Mouse (Mus musculus): ENCODE results near the gene Klc3. TPM values are rescaled to one million over a fixed set of nuclear protein-coding genes. Genes with fewer than 3 reads are reported as not detected.

Klc3 gene
- polyA plus RNA-seq, 1 experiment from 2014 or later = 8.9 TPM

DNA sequence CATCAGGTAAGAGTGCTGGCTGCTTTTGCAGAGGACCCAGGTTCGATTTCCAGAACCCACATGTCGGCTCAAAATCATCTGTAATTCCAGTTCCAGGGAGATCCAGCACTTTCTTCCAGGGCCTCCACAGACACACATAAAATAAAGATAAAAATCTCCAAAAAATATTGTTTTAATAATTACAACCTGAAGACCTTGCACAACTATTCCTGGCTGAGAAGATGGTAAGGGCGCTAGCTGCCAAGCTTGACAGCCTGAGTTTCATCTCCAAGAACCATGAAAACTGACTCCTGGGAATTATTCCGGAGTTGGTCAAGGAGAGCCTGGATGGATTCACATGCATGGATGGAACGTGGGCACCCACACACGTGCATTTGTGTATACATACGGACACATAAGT is 572 bp upstream of the Klc3 start, which contains the start of gene Ckm:
Gene Ckm (plus strand): TSS at position 301 of the 400 bp plus-strand sequence.
- H3K27me3 ChIP-seq (ENCODE audit: control insufficient read depth, insufficient read depth, low read length) = 0 out of 2 replicates have a peak, but pooled peaks cover 4% of the 10 kb centered on the region
- H3K9ac ChIP-seq (replicated peaks; ENCODE audit: low read depth, low read length) = peak within 1 kb of the TSS; percentile 41

DNA sequence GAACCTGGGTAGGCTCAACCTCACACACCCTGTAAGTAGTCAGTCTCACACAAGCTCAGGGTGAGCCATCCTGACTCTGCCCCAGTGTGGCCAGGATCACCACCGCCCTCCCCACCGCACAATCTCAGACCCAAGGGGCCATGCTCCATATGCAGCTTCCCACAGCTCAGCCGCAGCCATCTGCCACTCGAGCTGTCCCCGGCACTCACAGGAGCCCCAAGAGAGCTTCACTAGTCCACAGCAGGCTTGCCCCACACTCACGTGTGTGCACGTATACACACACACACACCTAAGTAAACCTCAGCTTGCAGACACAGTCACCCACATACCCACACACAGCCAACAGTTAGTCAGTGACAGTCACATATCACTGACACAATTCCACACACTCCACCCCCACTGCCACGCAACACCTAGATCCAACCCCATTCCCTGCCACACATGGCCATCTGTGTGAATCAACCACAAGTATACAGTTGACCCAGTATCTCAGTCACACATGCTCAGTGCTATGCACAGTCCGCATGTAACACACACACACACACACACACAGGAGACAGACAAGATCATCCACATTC is 1.3 kb downstream of the Klc3 start:
- Histone ChIP-seq H3K4me1 (ENCODE audit: control insufficient read depth, insufficient read depth, low read length) (0 out of 2 replicates have a peak, but pooled peaks cover 6% of the 10 kb centered on the region), H3K27me3 (ENCODE audit: control insufficient read depth, insufficient read depth, low read length) (0 out of 2 replicates have a peak, but pooled peaks cover 4% of the 10 kb centered on the region), H3K36me3 (ENCODE audit: control insufficient read depth, insufficient read depth, low read length) (no peaks in the 10 kb centered on the region), H3K4me2 (replicated peaks; ENCODE audit: low read depth, low read length) (no peak overlapping the region), H3K4me3 (ENCODE audit: low read depth, low read length) (no peak overlapping the region), H3K9me3 (ENCODE audit: control insufficient read depth, low read depth, low read length) (no peaks in the 10 kb centered on the region), H3K9ac (replicated peaks; ENCODE audit: low read depth, low read length) (no peak overlapping the region), H3K27ac (ENCODE audit: low read length) (no peak overlapping the region)
- no peak for ATAC-seq (ENCODE audit: insufficient number of reproducible peaks, insufficient read depth, low FRiP score, low read depth)
- WGBS = 84% methylated on average over 9 of the region's 9 CpGs

More for the DNA sequence above, 572 bp upstream of the Klc3 start, which contains the start of gene Ckm:
- WGBS = 50% methylated on average over 7 of the region's 7 CpGs
- Histone ChIP-seq H3K27ac (ENCODE audit: low read length) (no peak within 1 kb of the TSS), H3K4me1 (ENCODE audit: control insufficient read depth, insufficient read depth, low read length) (0 out of 2 replicates have a peak, but pooled peaks cover 4% of the 10 kb centered on the region), H3K36me3 (ENCODE audit: control insufficient read depth, insufficient read depth, low read length) (no peaks in the 10 kb centered on the region), H3K4me2 (replicated peaks; ENCODE audit: low read depth, low read length) (peak within 1 kb of the TSS; percentile 77), H3K9me3 (ENCODE audit: control insufficient read depth, low read depth, low read length) (no peaks in the 10 kb centered on the region), H3K4me3 (ENCODE audit: low read depth, low read length) (peak within 1 kb of the TSS; percentile 56)
- ATAC-seq (ENCODE audit: insufficient number of reproducible peaks, insufficient read depth, low FRiP score, low read depth) = no peak

- WGBS = 92% methylated on average over 4 of the region's 4 CpGs
- ATAC-seq (ENCODE audit: insufficient number of reproducible peaks, insufficient read depth, low FRiP score, low read depth) = no peak
- H3K36me3 ChIP-seq (ENCODE audit: control insufficient read depth, insufficient read depth, low read length) = no peaks in the 10 kb centered on the region
- no peak overlapping the region for H3K9ac ChIP-seq (replicated peaks; ENCODE audit: low read depth, low read length)
- H3K4me2 ChIP-seq (replicated peaks; ENCODE audit: low read depth, low read length) = no peak overlapping the region
- H3K4me1 ChIP-seq (ENCODE audit: control insufficient read depth, insufficient read depth, low read length) = 0 out of 2 replicates have a peak, but pooled peaks cover 6% of the 10 kb centered on the region
- no peak overlapping the region for H3K4me3 ChIP-seq (ENCODE audit: low read depth, low read length)
- H3K9me3 ChIP-seq (ENCODE audit: control insufficient read depth, low read depth, low read length) = no peaks in the 10 kb centered on the region
- H3K27me3 ChIP-seq (ENCODE audit: control insufficient read depth, insufficient read depth, low read length) = 0 out of 2 replicates have a peak, but pooled peaks cover 4% of the 10 kb centered on the region
- H3K27ac ChIP-seq (ENCODE audit: low read length) = no peak overlapping the region
Measured at GRCm38 (mm10) chr7:19400946-19401345, 3.0 kb downstream of the Klc3 start.

DNA sequence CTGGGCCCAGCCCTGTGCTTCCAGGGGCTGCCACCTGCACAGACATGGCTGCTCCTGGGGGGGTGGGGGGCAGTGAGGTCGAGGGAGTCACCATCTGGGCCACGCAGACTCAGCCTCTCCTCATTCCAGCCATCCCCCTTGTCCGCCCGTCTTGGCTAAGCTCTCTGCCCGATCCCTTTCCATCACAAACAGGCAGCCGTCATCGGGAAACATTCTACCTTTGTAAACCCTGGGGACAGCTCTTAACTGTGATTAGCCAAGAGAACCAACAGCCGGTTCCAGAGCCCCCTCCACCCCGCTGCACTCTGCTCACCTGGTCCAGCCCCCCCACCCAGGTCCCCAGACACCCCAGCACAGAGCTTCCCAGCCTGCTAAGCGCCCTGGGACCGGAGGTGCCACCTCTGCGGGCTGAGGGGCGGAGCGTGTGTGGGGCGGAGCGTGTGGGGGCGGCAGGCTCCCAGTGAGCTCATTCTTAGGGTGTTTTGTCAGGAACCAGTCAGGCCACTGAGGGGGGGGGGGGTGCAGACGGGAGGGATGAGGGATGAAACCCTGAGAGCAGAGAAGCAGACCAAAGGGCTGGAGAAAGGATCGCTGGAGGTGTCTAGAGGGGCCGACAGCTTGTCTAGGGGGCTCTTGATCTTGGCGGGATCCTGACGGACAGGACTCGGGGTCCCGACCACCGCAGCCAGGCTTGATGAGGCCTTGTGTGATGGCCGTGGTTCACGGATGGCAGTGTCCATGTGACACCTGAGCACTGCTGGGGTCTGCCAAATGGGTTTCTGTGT is 4.2 kb downstream of the Klc3 start:
- 2% methylated on average over 26 of the region's 27 CpGs for WGBS
- Histone ChIP-seq H3K27me3 (ENCODE audit: control insufficient read depth, insufficient read depth, low read length) (0 out of 2 replicates have a peak, but pooled peaks cover 4% of the 10 kb centered on the region), H3K36me3 (ENCODE audit: control insufficient read depth, insufficient read depth, low read length) (peaks cover 7% of the 10 kb centered on the region; the same call in 1 of the 2 replicates), H3K4me3 (ENCODE audit: low read depth, low read length) (peak overlapping the region; percentile 26), H3K4me1 (ENCODE audit: control insufficient read depth, insufficient read depth, low read length) (0 out of 2 replicates have a peak, but pooled peaks cover 6% of the 10 kb centered on the region), H3K9me3 (ENCODE audit: control insufficient read depth, low read depth, low read length) (no peaks in the 10 kb centered on the region), H3K27ac (ENCODE audit: low read length) (0 out of 2 replicates have a peak overlapping the region, but pooled peaks have one; percentile 15), H3K4me2 (replicated peaks; ENCODE audit: low read depth, low read length) (peak overlapping the region; percentile 55), H3K9ac (replicated peaks; ENCODE audit: low read depth, low read length) (peak overlapping the region; percentile 6; the same call in 1 of the 2 replicates)
- peak; percentile 57 for ATAC-seq (ENCODE audit: insufficient number of reproducible peaks, insufficient read depth, low FRiP score, low read depth)

DNA sequence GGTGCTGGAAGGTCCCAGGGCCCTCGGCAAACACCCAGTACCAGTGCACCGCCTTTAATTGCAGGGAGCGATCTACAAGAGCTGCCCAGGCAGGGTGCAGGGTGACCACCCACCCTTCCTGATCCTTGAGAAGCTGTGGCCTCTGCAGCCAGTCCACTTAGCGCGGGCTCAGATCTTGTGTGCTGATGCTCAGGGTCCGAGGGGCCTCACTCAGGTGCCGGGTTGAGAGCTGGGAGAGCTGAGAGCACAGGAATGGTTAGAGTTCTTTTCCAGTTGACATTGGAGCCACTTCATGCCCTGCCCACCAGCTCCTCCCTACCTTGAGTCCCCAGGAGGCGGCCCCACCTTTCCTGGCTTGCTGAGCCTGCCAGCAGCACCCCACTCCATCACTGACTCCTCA is 9.4 kb downstream of the Klc3 start:
- no peak overlapping the region for H3K9ac ChIP-seq (replicated peaks; ENCODE audit: low read depth, low read length)
- no peak for ATAC-seq (ENCODE audit: insufficient number of reproducible peaks, insufficient read depth, low FRiP score, low read depth)
- H3K4me2 ChIP-seq (replicated peaks; ENCODE audit: low read depth, low read length) = no peak overlapping the region
- peaks cover 52% of the 10 kb centered on the region for H3K36me3 ChIP-seq (ENCODE audit: control insufficient read depth, insufficient read depth, low read length)
- WGBS = 82% methylated on average over 8 of the region's 8 CpGs
- H3K4me3 ChIP-seq (ENCODE audit: low read depth, low read length) = no peak overlapping the region
- no peaks in the 10 kb centered on the region for H3K9me3 ChIP-seq (ENCODE audit: control insufficient read depth, low read depth, low read length)
- no peak overlapping the region for H3K27ac ChIP-seq (ENCODE audit: low read length)
- H3K4me1 ChIP-seq (ENCODE audit: control insufficient read depth, insufficient read depth, low read length) = 0 out of 2 replicates have a peak, but pooled peaks cover 2% of the 10 kb centered on the region
- no peaks in the 10 kb centered on the region for H3K27me3 ChIP-seq (ENCODE audit: control insufficient read depth, insufficient read depth, low read length)

GRCm38 (mm10) chr7:19388699-19389413 is 15.0 kb downstream of the Klc3 start:
- Histone ChIP-seq H3K4me2 (replicated peaks; ENCODE audit: low read depth, low read length) (no peak overlapping the region), H3K27ac (ENCODE audit: low read length) (no peak overlapping the region), H3K9ac (replicated peaks; ENCODE audit: low read depth, low read length) (no peak overlapping the region), H3K27me3 (ENCODE audit: control insufficient read depth, insufficient read depth, low read length) (no peaks in the 10 kb centered on the region), H3K4me1 (ENCODE audit: control insufficient read depth, insufficient read depth, low read length) (no peaks in the 10 kb centered on the region), H3K4me3 (ENCODE audit: low read depth, low read length) (no peak overlapping the region), H3K9me3 (ENCODE audit: control insufficient read depth, low read depth, low read length) (no peaks in the 10 kb centered on the region), H3K36me3 (ENCODE audit: control insufficient read depth, insufficient read depth, low read length) (peaks cover 81% of the 10 kb centered on the region)
- ATAC-seq (ENCODE audit: insufficient number of reproducible peaks, insufficient read depth, low FRiP score, low read depth) = no peak
- 81% methylated on average over 10 of the region's 10 CpGs for WGBS

DNA sequence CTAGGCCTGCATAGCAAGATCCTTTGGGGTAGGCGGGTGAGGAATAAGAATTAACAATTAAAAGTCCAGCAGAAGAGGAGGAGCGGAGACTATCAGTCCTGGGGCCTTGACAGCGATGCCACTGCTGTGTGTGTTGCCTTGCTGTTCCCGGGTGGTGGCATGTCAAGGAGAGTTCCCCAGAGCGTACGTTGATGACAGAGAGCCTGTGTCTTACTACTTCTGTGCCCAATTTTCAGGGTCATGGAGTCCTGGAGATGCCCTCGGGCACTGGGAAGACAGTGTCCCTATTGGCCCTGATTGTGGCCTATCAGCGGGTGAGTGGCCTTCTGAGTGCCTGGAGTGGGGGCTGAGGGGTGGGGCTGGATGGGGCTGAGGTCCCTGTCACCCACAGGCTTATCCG is 20.2 kb downstream of the Klc3 start:
- no peaks in the 10 kb centered on the region for H3K9me3 ChIP-seq (ENCODE audit: control insufficient read depth, low read depth, low read length)
- peaks cover 38% of the 10 kb centered on the region for H3K36me3 ChIP-seq (ENCODE audit: control insufficient read depth, insufficient read depth, low read length)
- no peak overlapping the region for H3K4me3 ChIP-seq (ENCODE audit: low read depth, low read length)

GRCm38 (mm10) chr7:19382166-19382541 is 21.8 kb downstream of the Klc3 start:
- no peak overlapping the region for H3K27ac ChIP-seq (ENCODE audit: low read length)
- no peaks in the 10 kb centered on the region for H3K27me3 ChIP-seq (ENCODE audit: control insufficient read depth, insufficient read depth, low read length)
- ATAC-seq (ENCODE audit: insufficient number of reproducible peaks, insufficient read depth, low FRiP score, low read depth) = peak; percentile 64; the same call in 1 of the 2 replicates
- H3K9me3 ChIP-seq (ENCODE audit: control insufficient read depth, low read depth, low read length) = no peaks in the 10 kb centered on the region
- peak overlapping the region; percentile 86 for H3K4me2 ChIP-seq (replicated peaks; ENCODE audit: low read depth, low read length)
- under 1% methylated on average over 37 of the region's 37 CpGs for WGBS
- peaks cover 8% of the 10 kb centered on the region for H3K4me1 ChIP-seq (ENCODE audit: control insufficient read depth, insufficient read depth, low read length)
- H3K9ac ChIP-seq (replicated peaks; ENCODE audit: low read depth, low read length) = peak overlapping the region; percentile 71
- H3K4me3 ChIP-seq (ENCODE audit: low read depth, low read length) = peak overlapping the region; percentile 96
- peaks cover 26% of the 10 kb centered on the region for H3K36me3 ChIP-seq (ENCODE audit: control insufficient read depth, insufficient read depth, low read length)

More for the DNA sequence above, 20.2 kb downstream of the Klc3 start:
- Histone ChIP-seq H3K27ac (ENCODE audit: low read length) (no peak overlapping the region), H3K9ac (replicated peaks; ENCODE audit: low read depth, low read length) (no peak overlapping the region), H3K4me2 (replicated peaks; ENCODE audit: low read depth, low read length) (no peak overlapping the region), H3K27me3 (ENCODE audit: control insufficient read depth, insufficient read depth, low read length) (no peaks in the 10 kb centered on the region), H3K4me1 (ENCODE audit: control insufficient read depth, insufficient read depth, low read length) (peaks cover 8% of the 10 kb centered on the region)
- ATAC-seq (ENCODE audit: insufficient number of reproducible peaks, insufficient read depth, low FRiP score, low read depth) = no peak
- WGBS = 87% methylated on average over 9 of the region's 9 CpGs
